Mouse (Mus musculus): ENCODE measurements around the gene Wasf2. TPM values are rescaled to one million over a fixed set of nuclear protein-coding genes. Genes with fewer than 3 reads are reported as not detected.

The Wasf2 gene
- polyA plus RNA-seq, 1 experiment from 2014 or later, result 18.5 TPM

DNA sequence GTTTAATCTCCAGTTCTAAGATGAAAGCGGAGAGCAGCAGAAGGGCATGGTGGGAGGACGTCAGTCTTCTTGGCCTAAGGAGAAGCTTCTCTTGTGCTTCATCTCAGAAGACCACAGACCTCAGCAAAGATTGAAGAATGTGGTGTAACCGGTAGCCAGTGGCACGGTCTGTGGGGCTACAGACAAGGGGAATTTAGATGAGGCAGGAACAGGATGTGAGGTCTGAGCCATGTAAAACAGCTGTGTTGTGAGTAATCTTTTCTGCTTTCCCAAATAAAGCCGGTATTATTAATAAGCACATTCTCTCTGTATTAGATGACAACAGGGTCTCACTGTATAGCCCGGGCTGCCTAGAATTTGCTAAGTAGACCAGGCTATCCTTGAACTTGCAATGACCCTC, 28.8 kb downstream of the Wasf2 start:
- H3K27ac ChIP-seq (ENCODE audit: low read depth, low read length), result no peak overlapping the region
- H3K9me3 ChIP-seq (ENCODE audit: control insufficient read depth, low read length), result no peaks in the 10 kb centered on the region
- no peak for ATAC-seq (ENCODE audit: low read depth)
- no peak overlapping the region for H3K4me3 ChIP-seq (ENCODE audit: low read depth, low read length)
- H3K4me2 ChIP-seq (ENCODE audit: low read depth, low read length), result no peak overlapping the region
- no peak overlapping the region for H3K9ac ChIP-seq (replicated peaks; ENCODE audit: low read depth, low read length)
- no peaks in the 10 kb centered on the region for H3K36me3 ChIP-seq (ENCODE audit: control insufficient read depth, insufficient read depth, low read length)
- WGBS, result 70% methylated on average over 6 of the region's 6 CpGs
- no peaks in the 10 kb centered on the region for H3K27me3 ChIP-seq (ENCODE audit: control insufficient read depth, insufficient read depth, low read length)
- no peaks in the 10 kb centered on the region for H3K4me1 ChIP-seq (ENCODE audit: control insufficient read depth, insufficient read depth, low read length)

DNA sequence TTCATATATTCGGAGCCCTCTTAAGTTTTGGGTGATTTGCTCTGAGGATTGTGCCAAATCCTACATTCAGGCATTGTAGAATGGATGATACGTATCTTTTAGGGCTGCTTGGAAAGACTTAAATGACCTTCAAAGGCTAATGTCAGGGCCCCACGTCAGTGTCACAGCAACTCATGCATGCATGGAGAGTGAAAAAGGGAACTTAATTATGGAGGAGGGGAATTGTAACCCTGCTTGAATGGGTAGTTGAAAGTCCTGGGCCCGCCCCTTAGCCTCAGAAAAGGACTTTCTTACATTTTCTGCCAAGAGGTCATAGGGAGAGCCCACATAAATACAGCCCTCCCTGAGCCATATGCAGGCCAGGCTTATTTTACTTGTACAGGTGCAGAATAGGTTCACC, 29.3 kb downstream of the Wasf2 start:
- no peak for ATAC-seq (ENCODE audit: low read depth)

DNA sequence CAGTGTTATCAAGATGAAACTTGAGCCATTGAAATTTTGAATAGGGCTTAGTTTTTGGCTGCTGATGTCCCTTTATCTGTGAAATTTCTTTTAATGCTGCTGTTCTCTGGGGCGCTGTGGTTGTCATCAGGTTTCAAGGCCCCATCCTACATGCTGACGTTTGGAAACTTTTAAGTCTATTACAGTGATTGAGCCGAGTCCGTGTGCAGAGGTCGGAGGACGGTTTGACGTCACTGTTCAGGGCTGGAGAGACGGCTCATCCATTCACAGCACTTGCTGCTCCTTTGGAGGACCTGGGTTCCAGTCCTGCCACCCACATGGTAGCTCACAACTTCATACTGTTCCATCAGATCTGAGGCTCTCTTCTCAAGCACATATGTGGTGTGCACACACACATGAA, 29.9 kb downstream of the Wasf2 start:
- Histone ChIP-seq H3K27ac (ENCODE audit: low read depth, low read length) (no peak overlapping the region), H3K27me3 (ENCODE audit: control insufficient read depth, insufficient read depth, low read length) (no peaks in the 10 kb centered on the region), H3K9me3 (ENCODE audit: control insufficient read depth, low read length) (no peaks in the 10 kb centered on the region), H3K4me2 (ENCODE audit: low read depth, low read length) (no peak overlapping the region), H3K9ac (replicated peaks; ENCODE audit: low read depth, low read length) (no peak overlapping the region), H3K36me3 (ENCODE audit: control insufficient read depth, insufficient read depth, low read length) (no peaks in the 10 kb centered on the region), H3K4me3 (ENCODE audit: low read depth, low read length) (no peak overlapping the region), H3K4me1 (ENCODE audit: control insufficient read depth, insufficient read depth, low read length) (no peaks in the 10 kb centered on the region)
- 76% methylated on average over 8 of the region's 8 CpGs for WGBS
- no peak for ATAC-seq (ENCODE audit: low read depth)

More for the DNA sequence above, 29.3 kb downstream of the Wasf2 start:
- H3K27ac ChIP-seq (ENCODE audit: low read depth, low read length), result no peak overlapping the region
- H3K36me3 ChIP-seq (ENCODE audit: control insufficient read depth, insufficient read depth, low read length), result no peaks in the 10 kb centered on the region
- H3K9me3 ChIP-seq (ENCODE audit: control insufficient read depth, low read length), result no peaks in the 10 kb centered on the region
- H3K9ac ChIP-seq (replicated peaks; ENCODE audit: low read depth, low read length), result no peak overlapping the region
- H3K4me1 ChIP-seq (ENCODE audit: control insufficient read depth, insufficient read depth, low read length), result no peaks in the 10 kb centered on the region
- no peak overlapping the region for H3K4me3 ChIP-seq (ENCODE audit: low read depth, low read length)
- 40% methylated on average over 4 of the region's 4 CpGs for WGBS
- H3K27me3 ChIP-seq (ENCODE audit: control insufficient read depth, insufficient read depth, low read length), result no peaks in the 10 kb centered on the region
- no peak overlapping the region for H3K4me2 ChIP-seq (ENCODE audit: low read depth, low read length)

DNA sequence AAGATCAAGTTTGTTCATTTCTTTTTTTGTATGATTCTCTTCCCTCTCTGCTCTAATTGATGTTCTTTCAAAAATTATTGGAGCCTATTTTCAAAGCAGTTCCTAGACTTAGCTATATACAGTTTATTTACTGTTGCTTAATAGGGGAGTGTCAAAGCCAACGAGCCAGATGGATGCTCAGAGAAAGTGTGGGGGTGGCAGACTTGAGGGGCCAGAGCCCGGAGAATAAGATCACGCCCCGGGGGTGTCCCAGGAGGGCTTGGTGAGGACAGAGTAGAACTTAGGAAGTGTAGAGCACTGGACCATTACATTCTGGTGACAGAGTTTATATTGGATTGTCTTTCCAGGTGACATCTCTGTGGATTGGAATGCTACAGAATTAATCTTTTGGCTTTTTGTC, 30.5 kb downstream of the Wasf2 start:
- 83% methylated on average over 4 of the region's 4 CpGs for WGBS
- no peak overlapping the region for H3K4me3 ChIP-seq (ENCODE audit: low read depth, low read length)
- no peak overlapping the region for H3K9ac ChIP-seq (replicated peaks; ENCODE audit: low read depth, low read length)
- no peak for ATAC-seq (ENCODE audit: low read depth)
- no peaks in the 10 kb centered on the region for H3K4me1 ChIP-seq (ENCODE audit: control insufficient read depth, insufficient read depth, low read length)
- no peaks in the 10 kb centered on the region for H3K36me3 ChIP-seq (ENCODE audit: control insufficient read depth, insufficient read depth, low read length)
- H3K27me3 ChIP-seq (ENCODE audit: control insufficient read depth, insufficient read depth, low read length), result no peaks in the 10 kb centered on the region
- no peak overlapping the region for H3K27ac ChIP-seq (ENCODE audit: low read depth, low read length)
- H3K4me2 ChIP-seq (ENCODE audit: low read depth, low read length), result no peak overlapping the region
- no peaks in the 10 kb centered on the region for H3K9me3 ChIP-seq (ENCODE audit: control insufficient read depth, low read length)

DNA sequence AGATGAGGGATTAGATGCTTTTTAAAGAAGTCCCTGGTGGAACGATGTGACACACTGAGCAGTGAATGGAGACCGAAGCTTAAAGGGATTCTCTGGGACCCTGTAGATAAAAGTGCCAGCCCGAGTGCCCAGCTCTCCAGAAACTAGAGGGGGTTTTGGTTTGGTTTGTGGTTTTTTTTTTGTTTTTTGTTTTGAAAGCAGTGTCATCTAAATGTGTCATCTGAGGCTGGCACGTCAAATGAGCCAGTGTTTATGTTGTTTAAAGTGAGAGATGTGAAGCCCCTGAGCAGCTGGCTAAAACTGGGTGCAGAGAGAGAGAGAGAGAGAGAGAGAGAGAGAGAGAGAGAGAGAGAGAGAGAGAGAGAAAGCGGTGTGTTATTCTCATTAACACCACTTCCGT, 31.9 kb downstream of the Wasf2 start:
- Histone ChIP-seq H3K4me1 (ENCODE audit: control insufficient read depth, insufficient read depth, low read length) (no peaks in the 10 kb centered on the region), H3K4me3 (ENCODE audit: low read depth, low read length) (no peak overlapping the region), H3K27ac (ENCODE audit: low read depth, low read length) (no peak overlapping the region), H3K9me3 (ENCODE audit: control insufficient read depth, low read length) (no peaks in the 10 kb centered on the region), H3K27me3 (ENCODE audit: control insufficient read depth, insufficient read depth, low read length) (no peaks in the 10 kb centered on the region), H3K9ac (replicated peaks; ENCODE audit: low read depth, low read length) (no peak overlapping the region), H3K4me2 (ENCODE audit: low read depth, low read length) (no peak overlapping the region), H3K36me3 (ENCODE audit: control insufficient read depth, insufficient read depth, low read length) (no peaks in the 10 kb centered on the region)
- no peak for ATAC-seq (ENCODE audit: low read depth)
- WGBS, result 83% methylated on average over 6 of the region's 6 CpGs

DNA sequence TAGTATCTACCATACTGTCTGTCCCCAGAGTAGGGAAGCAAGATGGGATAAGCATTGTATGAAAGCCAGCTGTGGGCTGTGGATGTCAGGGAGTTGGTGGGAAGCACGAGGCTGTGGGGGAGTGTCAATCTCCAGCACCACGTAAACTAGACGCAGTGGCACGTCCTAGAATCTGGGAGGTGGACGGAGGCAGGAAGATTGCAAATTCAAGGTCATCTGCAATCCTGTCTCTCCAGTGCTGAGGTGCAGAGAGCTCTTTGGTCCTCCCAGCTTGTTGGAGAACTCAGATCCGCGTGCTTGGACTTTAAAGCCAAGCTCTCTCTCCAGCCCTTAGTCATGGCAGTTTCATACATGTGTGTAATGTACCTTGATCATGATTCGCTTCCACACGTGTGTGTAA, 36.5 kb downstream of the Wasf2 start:
- no peak for ATAC-seq (ENCODE audit: low read depth)
- H3K36me3 ChIP-seq (ENCODE audit: control insufficient read depth, insufficient read depth, low read length), result no peaks in the 10 kb centered on the region
- H3K27ac ChIP-seq (ENCODE audit: low read depth, low read length), result no peak overlapping the region

DNA sequence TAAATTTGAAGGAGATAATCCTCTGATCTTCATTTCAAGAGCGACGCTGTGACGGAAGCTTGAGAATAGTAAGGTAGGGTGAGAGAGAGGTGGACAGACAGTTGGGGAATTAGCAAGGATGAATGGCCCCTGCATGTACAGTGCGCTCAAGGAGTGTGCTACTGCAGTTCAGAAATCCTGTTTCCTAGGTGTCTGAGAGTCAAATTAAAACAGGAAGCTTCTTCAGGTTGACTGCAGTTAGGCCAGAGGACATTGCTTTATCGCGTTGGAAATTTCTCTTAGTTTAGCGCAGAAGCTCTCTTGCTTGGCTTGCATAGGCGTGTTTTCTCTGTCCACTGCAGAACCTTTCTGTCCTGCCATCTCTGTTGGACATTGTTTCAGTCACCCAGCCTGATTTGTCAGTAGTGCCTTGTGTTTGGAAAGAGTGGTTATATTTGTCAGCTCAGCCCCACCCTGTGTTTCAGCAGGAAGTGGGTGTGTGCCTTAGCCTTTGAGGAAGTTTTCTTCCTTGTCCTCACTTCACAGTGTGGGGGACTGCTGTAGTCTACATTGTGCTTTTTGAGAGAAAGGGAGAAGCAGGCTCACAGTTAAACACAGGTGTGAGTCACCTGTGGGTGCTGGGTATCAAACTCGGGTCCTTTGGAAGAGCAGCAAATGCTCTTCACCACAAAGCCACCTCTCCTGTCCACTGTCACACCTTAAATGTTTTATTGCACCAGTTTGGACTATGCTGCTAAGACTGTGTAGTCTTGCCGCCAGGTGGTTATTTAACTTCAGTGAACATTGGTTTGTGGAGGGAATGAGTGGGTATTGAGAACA, 39.1 kb downstream of the Wasf2 start:
- Histone ChIP-seq H3K4me2 (ENCODE audit: low read depth, low read length) (no peak overlapping the region), H3K27ac (ENCODE audit: low read depth, low read length) (no peak overlapping the region), H3K36me3 (ENCODE audit: control insufficient read depth, insufficient read depth, low read length) (no peaks in the 10 kb centered on the region), H3K4me3 (ENCODE audit: low read depth, low read length) (no peak overlapping the region), H3K27me3 (ENCODE audit: control insufficient read depth, insufficient read depth, low read length) (no peaks in the 10 kb centered on the region), H3K9me3 (ENCODE audit: control insufficient read depth, low read length) (no peaks in the 10 kb centered on the region), H3K9ac (replicated peaks; ENCODE audit: low read depth, low read length) (no peak overlapping the region), H3K4me1 (ENCODE audit: control insufficient read depth, insufficient read depth, low read length) (no peaks in the 10 kb centered on the region)
- 91% methylated on average over 10 of the region's 10 CpGs for WGBS
- no peak for ATAC-seq (ENCODE audit: low read depth)

More for the DNA sequence above, 36.5 kb downstream of the Wasf2 start:
- no peaks in the 10 kb centered on the region for H3K4me1 ChIP-seq (ENCODE audit: control insufficient read depth, insufficient read depth, low read length)
- H3K4me3 ChIP-seq (ENCODE audit: low read depth, low read length), result no peak overlapping the region
- no peaks in the 10 kb centered on the region for H3K27me3 ChIP-seq (ENCODE audit: control insufficient read depth, insufficient read depth, low read length)
- no peak overlapping the region for H3K4me2 ChIP-seq (ENCODE audit: low read depth, low read length)
- 93% methylated on average over 9 of the region's 9 CpGs for WGBS
- H3K9me3 ChIP-seq (ENCODE audit: control insufficient read depth, low read length), result no peaks in the 10 kb centered on the region
- H3K9ac ChIP-seq (replicated peaks; ENCODE audit: low read depth, low read length), result no peak overlapping the region

DNA sequence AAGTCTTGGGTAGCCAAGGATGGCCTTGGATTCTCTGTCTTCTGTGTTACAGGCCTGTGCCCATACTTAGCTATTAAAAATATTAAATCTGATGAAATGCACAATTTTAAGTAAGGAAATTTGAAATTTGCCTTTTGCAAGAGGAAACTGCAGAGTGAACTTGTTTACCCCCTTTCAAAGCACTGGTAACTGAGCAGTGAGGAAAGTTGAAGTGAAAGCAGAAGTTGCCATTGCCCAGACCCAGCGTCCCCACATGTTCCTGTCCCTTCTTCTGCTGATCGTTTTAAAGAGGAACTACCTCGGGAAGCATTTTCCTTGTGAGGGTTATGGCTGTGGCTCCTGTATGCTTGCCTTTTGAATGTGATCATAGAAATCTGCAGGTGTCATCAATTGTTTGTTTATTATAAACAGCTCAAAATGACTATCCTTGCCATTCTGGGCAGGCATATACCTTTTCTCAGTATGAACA, 39.8 kb downstream of the Wasf2 start:
- 76% methylated on average over 3 of the region's 3 CpGs for WGBS
- ATAC-seq (ENCODE audit: low read depth), result no peak

DNA sequence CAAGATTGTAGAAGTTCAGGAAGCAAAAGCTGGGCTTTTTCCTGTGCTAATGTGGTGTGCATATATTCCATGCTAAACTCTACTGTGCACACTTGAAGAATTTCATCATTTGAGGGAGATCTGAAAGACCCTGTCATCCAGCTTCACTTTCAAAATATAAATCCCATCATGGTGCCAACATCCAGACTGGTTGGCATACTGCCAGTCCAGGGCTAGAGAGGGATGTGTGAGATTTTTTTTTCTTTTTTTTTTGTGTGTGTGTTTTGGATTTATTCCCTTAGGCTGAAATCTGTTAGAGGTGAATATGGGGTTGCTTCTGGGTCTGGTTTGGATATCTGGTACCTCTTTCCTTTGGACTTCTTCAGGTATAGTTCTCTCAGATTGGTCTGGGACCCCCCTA, 40.3 kb downstream of the Wasf2 start:
- Histone ChIP-seq H3K9ac (replicated peaks; ENCODE audit: low read depth, low read length) (no peak overlapping the region), H3K27ac (ENCODE audit: low read depth, low read length) (no peak overlapping the region), H3K4me2 (ENCODE audit: low read depth, low read length) (no peak overlapping the region), H3K9me3 (ENCODE audit: control insufficient read depth, low read length) (no peaks in the 10 kb centered on the region), H3K27me3 (ENCODE audit: control insufficient read depth, insufficient read depth, low read length) (no peaks in the 10 kb centered on the region), H3K36me3 (ENCODE audit: control insufficient read depth, insufficient read depth, low read length) (no peaks in the 10 kb centered on the region), H3K4me1 (ENCODE audit: control insufficient read depth, insufficient read depth, low read length) (peaks cover 1% of the 10 kb centered on the region; the same call in 1 of the 2 replicates), H3K4me3 (ENCODE audit: low read depth, low read length) (no peak overlapping the region)
- no peak for ATAC-seq (ENCODE audit: low read depth)

More for the DNA sequence above, 39.8 kb downstream of the Wasf2 start:
- Histone ChIP-seq H3K27me3 (ENCODE audit: control insufficient read depth, insufficient read depth, low read length) (no peaks in the 10 kb centered on the region), H3K4me1 (ENCODE audit: control insufficient read depth, insufficient read depth, low read length) (no peaks in the 10 kb centered on the region), H3K36me3 (ENCODE audit: control insufficient read depth, insufficient read depth, low read length) (no peaks in the 10 kb centered on the region), H3K4me2 (ENCODE audit: low read depth, low read length) (no peak overlapping the region), H3K4me3 (ENCODE audit: low read depth, low read length) (no peak overlapping the region), H3K27ac (ENCODE audit: low read depth, low read length) (no peak overlapping the region), H3K9ac (replicated peaks; ENCODE audit: low read depth, low read length) (no peak overlapping the region), H3K9me3 (ENCODE audit: control insufficient read depth, low read length) (no peaks in the 10 kb centered on the region)

All from neural tube, embryonic 14.5 days (tissue).